Mouse (Mus musculus) CH12.LX (cell line): ENCODE measurements around the gene Mob3b.

Experiments used
- CHD2 ChIP-seq: IDR thresholded peaks from 2 replicates; pipeline ENCODE4 v1.6.1; 2011; ENCODE audit warnings: low read length, improper control_type of control experiment
- CTCF ChIP-seq, 2 experiments: IDR thresholded peaks in 1 of 2; conservative IDR thresholded peaks in 1 of 2; 2 replicates each; pipeline ENCODE4 v1.5.1; 2011 to 2012; ENCODE audit warnings: low read depth in 2 of 2, low read length in 2 of 2, improper control_type of control experiment in 1 of 2, inconsistent platforms in 1 of 2, mild to moderate bottlenecking in 1 of 2, moderate library complexity in 1 of 2
- EP300 ChIP-seq: IDR thresholded peaks from 2 replicates; pipeline ENCODE4 v1.6.1; 2011; ENCODE audit warnings: low read length, improper control_type of control experiment
- ETS1 ChIP-seq: conservative IDR thresholded peaks from 2 replicates; pipeline ENCODE4 v1.6.1; 2012; ENCODE audit warnings: low read depth, mild to moderate bottlenecking, inconsistent platforms, low read length, improper control_type of control experiment, moderate library complexity
- GABPA ChIP-seq: IDR thresholded peaks from 2 replicates; pipeline ENCODE4 v1.6.1; 2012; ENCODE audit warnings: low read depth, low read length, improper control_type of control experiment, inconsistent platforms; ENCODE audit not compliant: insufficient replicate concordance
- POLR2AphosphoS2 ChIP-seq: IDR thresholded peaks from 2 replicates; pipeline ENCODE4 v1.6.1; 2011; ENCODE audit warnings: low read depth, low read length, improper control_type of control experiment
- SMC3 ChIP-seq: IDR thresholded peaks from 2 replicates; pipeline ENCODE4 v1.6.1; 2011; ENCODE audit warnings: low read depth, low read length, improper control_type of control experiment

DNA sequence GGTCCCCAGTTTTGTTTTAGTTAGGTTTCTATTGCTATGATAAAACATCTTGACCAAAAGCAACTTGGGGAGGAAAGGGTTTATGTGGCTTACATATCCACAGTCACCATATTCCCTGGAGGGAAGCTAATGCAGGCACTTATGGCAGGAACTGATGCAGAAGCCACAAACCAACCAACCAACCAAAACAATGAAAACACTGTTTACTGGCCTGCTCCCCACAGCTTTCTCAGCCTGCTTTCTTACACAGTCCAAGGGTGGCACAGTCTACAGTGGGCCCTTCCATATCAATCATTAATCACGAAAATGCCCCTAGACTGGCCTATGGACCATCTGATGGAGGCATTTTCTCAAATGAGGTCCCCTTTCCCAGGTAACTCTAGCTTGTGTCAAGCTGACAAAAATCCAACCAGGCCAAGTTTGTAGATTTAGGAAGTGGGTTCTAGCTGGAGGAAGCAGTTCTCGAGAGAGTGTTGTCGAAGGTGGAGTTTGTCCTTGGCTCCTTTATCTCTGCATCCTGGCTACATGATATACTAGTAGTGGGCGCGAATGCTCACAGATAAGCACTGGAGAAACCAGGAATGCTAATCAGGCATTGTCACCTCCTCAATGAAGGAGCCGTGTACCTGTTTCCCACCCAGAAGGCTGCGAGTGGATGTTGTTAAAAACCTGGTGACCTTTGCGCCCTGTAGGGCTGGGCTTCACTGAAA lies 30.5 kb upstream of the Mob3b start:
- no peak for TF ChIP-seq ETS1
- no peak for TF ChIP-seq GABPA
- no peak for TF ChIP-seq CTCF (conservative IDR thresholded peaks at IDR 0.05 in 1 of 2, IDR thresholded peaks at IDR 0.05 in 1 of 2; ENCODE audit: low read depth in 2 of 2, low read length in 2 of 2)
- no peak for TF ChIP-seq SMC3
- no peak for TF ChIP-seq CHD2
- no peak for TF ChIP-seq POLR2AphosphoS2
- no peak for TF ChIP-seq EP300
